Mouse (Mus musculus): ENCODE measurements around the gene Oaf. TPM values are rescaled to one million over a fixed set of nuclear protein-coding genes. Genes with fewer than 3 reads are reported as not detected.

Gene Oaf
- polyA plus RNA-seq, 1 experiment from 2014 or later: 67.3 TPM

DNA sequence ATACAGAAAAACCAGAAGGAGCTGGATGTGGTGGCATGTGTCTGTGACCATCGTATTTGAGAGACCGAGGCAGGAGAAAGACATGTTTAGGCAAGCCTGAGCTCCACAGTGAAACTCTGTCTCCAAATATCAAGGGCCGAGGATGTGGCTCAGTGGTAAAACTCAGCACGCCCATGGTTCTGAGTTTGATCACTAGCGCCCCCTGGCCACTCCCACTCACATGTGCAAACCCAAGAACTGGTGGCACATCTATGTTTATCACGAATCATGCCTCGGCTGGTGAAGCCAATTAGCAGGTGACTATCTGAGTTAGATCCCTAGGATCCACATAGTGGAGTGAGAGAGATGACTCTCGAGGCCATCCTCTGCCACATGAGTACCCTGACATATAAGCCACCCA is 27.6 kb upstream of the Oaf start:
- ATAC-seq (ENCODE audit: insufficient read depth, low FRiP score, low TSS enrichment) (no peak), DNase-seq (ENCODE audit: low spot score) (no peak)
- Histone ChIP-seq H3K4me2 (ENCODE audit: low read depth) (no peak overlapping the region), H3K36me3 (ENCODE audit: control insufficient read depth, insufficient read depth, low read length) (no peaks in the 10 kb centered on the region), H3K4me1 (ENCODE audit: control insufficient read depth, insufficient read depth, low read length) (peaks cover 9% of the 10 kb centered on the region), H3K27ac (ENCODE audit: low read depth, low read length) (no peak overlapping the region), H3K9ac (ENCODE audit: low read length) (no peak overlapping the region), H3K27me3 (ENCODE audit: control insufficient read depth, insufficient read depth, low read length) (peaks cover 17% of the 10 kb centered on the region), H3K9me3 (ENCODE audit: control insufficient read depth, low read length) (no peaks in the 10 kb centered on the region), H3K4me3 (ENCODE audit: low read depth, low read length) (no peak overlapping the region)
- 76% methylated on average over 8 of the region's 8 CpGs for WGBS

DNA sequence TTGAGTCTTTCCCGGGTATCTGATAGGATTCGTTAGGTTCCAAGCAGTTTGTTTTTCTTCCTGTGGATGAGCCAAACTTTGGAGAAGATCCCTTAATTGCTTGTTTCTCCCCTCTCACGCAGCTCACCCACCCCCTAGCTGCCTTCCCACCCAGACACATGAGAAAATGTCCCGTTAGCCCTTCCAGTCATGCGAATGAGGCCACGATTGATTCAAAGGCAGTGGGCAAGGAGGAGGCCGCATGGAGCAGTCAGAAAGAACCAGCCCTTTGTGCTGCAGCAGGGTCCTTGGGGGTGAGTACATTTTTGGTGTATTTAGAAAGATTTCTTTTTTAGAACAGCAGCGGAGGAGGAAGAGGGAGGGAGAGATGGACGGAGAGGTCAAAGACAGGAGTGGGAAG is 25.5 kb upstream of the Oaf start:
- Histone ChIP-seq H3K9ac (ENCODE audit: low read length) (no peak overlapping the region), H3K4me3 (ENCODE audit: low read depth, low read length) (no peak overlapping the region), H3K36me3 (ENCODE audit: control insufficient read depth, insufficient read depth, low read length) (no peaks in the 10 kb centered on the region), H3K4me1 (ENCODE audit: control insufficient read depth, insufficient read depth, low read length) (peaks cover 11% of the 10 kb centered on the region), H3K9me3 (ENCODE audit: control insufficient read depth, low read length) (no peaks in the 10 kb centered on the region), H3K27me3 (ENCODE audit: control insufficient read depth, insufficient read depth, low read length) (peaks cover 3% of the 10 kb centered on the region), H3K27ac (ENCODE audit: low read depth, low read length) (no peak overlapping the region), H3K4me2 (ENCODE audit: low read depth) (no peak overlapping the region)
- DNase-seq (ENCODE audit: low spot score) (no peak), ATAC-seq (ENCODE audit: insufficient read depth, low FRiP score, low TSS enrichment) (no peak)
- WGBS: 53% methylated on average over 9 of the region's 9 CpGs

DNA sequence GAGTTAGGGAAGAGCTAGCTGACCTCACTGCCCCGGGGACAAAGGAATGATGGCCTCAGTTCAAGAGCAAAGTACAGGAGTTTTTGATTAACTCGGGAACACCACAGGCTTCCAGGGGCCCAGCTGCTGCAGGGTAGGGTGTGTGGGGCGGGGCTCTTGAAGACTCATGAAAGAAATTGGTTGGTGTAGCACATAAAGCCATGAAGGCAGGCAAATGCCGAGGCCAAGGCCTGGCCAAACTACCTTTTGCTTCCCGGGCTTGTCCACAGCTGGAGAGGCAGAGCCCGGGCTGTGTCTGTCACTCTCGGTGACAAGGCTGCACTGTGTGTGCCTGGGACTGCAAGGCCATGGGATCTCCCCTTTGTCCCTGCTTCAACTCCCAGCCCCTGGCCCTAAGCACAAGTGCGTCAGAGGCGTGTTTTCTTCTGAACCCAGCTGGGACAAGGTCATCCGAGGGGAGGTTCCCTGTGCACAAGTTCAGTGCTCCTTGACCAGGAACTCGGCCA is 24.3 kb upstream of the Oaf start:
- no peaks in the 10 kb centered on the region for H3K9me3 ChIP-seq (ENCODE audit: control insufficient read depth, low read length)
- DNase-seq (ENCODE audit: low spot score) (peak; percentile 53), ATAC-seq (ENCODE audit: insufficient read depth, low FRiP score, low TSS enrichment) (no peak)
- H3K27me3 ChIP-seq (ENCODE audit: control insufficient read depth, insufficient read depth, low read length): no peaks in the 10 kb centered on the region
- no peak overlapping the region for H3K4me2 ChIP-seq (ENCODE audit: low read depth)
- H3K4me1 ChIP-seq (ENCODE audit: control insufficient read depth, insufficient read depth, low read length): peaks cover 11% of the 10 kb centered on the region
- H3K36me3 ChIP-seq (ENCODE audit: control insufficient read depth, insufficient read depth, low read length): no peaks in the 10 kb centered on the region
- H3K4me3 ChIP-seq (ENCODE audit: low read depth, low read length): no peak overlapping the region
- peak overlapping the region; percentile 65 for H3K27ac ChIP-seq (ENCODE audit: low read depth, low read length)
- 12% methylated on average over 11 of the region's 11 CpGs for WGBS
- no peak overlapping the region for H3K9ac ChIP-seq (ENCODE audit: low read length)

DNA sequence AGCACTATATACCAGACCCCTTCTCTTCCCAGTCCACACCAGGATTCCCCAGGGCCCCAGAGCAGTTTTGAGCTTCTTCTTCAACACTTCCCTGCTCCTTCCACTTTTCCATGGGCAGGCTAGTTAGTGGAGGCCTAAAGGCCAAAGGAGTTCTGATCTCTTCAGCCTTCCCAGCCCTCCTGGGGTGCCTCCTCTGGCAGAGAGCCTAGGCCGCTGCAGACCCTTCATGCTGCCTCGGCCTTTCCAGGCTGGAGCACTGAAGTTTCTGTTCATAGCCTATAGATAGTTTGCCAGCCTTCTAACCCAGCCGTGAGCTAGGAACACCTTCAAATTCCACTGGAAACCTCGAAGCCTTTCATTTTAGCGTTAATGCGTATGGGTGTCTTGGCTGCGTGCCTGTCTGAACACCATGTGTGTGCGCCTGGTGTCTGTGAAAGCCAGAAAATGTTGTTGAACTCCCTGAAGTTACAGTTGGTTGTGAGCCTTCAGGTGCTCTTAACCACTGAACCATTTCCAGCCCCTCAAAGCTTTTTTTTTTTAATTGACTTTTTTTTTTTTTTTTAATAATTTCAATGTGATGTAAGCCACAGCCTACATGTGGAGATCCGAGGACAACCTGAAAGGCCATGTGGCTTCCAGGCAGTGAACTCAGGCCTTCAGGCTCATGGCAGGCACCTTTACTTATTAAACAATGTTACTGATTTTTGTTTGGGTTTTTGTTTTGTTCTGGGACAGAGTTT is 23.3 kb upstream of the Oaf start:
- no peaks in the 10 kb centered on the region for H3K27me3 ChIP-seq (ENCODE audit: control insufficient read depth, insufficient read depth, low read length)

DNA sequence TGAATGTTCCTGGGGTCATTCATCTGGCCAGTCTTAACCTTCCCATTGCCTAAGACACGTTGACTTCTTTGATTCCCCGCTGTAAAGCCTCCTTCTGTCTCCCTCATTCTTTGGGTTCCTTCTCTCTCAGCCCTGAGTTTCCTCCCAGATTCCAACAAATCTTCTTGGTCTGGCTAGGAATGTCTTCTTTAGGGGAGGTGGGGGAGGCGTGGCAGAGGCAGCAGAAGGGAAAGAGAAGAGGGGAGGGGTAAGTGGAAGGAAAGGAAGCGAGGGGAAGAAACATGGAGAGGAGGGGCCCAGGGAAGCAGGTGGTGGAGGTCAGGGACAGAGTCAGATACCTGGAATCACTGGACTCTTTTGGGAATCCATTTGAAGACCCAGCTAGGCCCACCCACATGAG is 22.7 kb upstream of the Oaf start:
- H3K9ac ChIP-seq (ENCODE audit: low read length): no peak overlapping the region; the same call in 1 of the 2 replicates
- no peak overlapping the region for H3K4me3 ChIP-seq (ENCODE audit: low read depth, low read length)
- H3K27ac ChIP-seq (ENCODE audit: low read depth, low read length): no peak overlapping the region
- H3K9me3 ChIP-seq (ENCODE audit: control insufficient read depth, low read length): no peaks in the 10 kb centered on the region
- DNase-seq (ENCODE audit: low spot score) (no peak), ATAC-seq (ENCODE audit: insufficient read depth, low FRiP score, low TSS enrichment) (no peak)
- H3K36me3 ChIP-seq (ENCODE audit: control insufficient read depth, insufficient read depth, low read length): no peaks in the 10 kb centered on the region
- H3K4me2 ChIP-seq (ENCODE audit: low read depth): no peak overlapping the region
- peaks cover 11% of the 10 kb centered on the region for H3K4me1 ChIP-seq (ENCODE audit: control insufficient read depth, insufficient read depth, low read length)
- no peaks in the 10 kb centered on the region for H3K27me3 ChIP-seq (ENCODE audit: control insufficient read depth, insufficient read depth, low read length)
- WGBS: 52% methylated on average over 4 of the region's 4 CpGs

More for the DNA sequence above, 23.3 kb upstream of the Oaf start:
- no peak overlapping the region for H3K27ac ChIP-seq (ENCODE audit: low read depth, low read length)
- DNase-seq (ENCODE audit: low spot score) (no peak), ATAC-seq (ENCODE audit: insufficient read depth, low FRiP score, low TSS enrichment) (no peak)
- H3K4me2 ChIP-seq (ENCODE audit: low read depth): no peak overlapping the region
- H3K9me3 ChIP-seq (ENCODE audit: control insufficient read depth, low read length): no peaks in the 10 kb centered on the region
- WGBS: 72% methylated on average over 9 of the region's 9 CpGs
- H3K36me3 ChIP-seq (ENCODE audit: control insufficient read depth, insufficient read depth, low read length): no peaks in the 10 kb centered on the region
- H3K4me1 ChIP-seq (ENCODE audit: control insufficient read depth, insufficient read depth, low read length): peaks cover 11% of the 10 kb centered on the region
- no peak overlapping the region for H3K4me3 ChIP-seq (ENCODE audit: low read depth, low read length)
- no peak overlapping the region for H3K9ac ChIP-seq (ENCODE audit: low read length)

DNA sequence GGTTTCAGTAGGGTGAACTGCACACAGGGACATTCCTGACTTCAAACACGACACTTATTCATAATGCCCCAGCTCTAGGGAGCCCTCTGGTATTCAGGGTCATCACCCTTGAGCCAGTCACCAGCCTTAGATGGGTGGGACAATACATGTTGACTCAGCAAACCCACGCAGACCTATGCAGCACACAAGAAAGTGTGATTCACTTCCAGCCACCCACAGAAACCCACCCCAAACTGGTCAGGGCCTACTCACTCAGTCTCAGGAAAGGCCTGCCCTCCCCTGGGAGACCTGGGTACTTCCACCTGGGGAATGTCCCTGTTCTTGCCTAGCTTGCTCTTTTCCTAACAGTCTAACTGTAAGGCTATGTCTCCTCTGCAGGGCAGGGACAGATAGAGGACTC is 22.2 kb upstream of the Oaf start:
- Histone ChIP-seq H3K4me2 (ENCODE audit: low read depth) (no peak overlapping the region), H3K4me3 (ENCODE audit: low read depth, low read length) (no peak overlapping the region), H3K9me3 (ENCODE audit: control insufficient read depth, low read length) (no peaks in the 10 kb centered on the region), H3K4me1 (ENCODE audit: control insufficient read depth, insufficient read depth, low read length) (peaks cover 11% of the 10 kb centered on the region), H3K36me3 (ENCODE audit: control insufficient read depth, insufficient read depth, low read length) (no peaks in the 10 kb centered on the region), H3K27me3 (ENCODE audit: control insufficient read depth, insufficient read depth, low read length) (no peaks in the 10 kb centered on the region), H3K27ac (ENCODE audit: low read depth, low read length) (peak overlapping the region; percentile 23; the same call in 1 of the 2 replicates), H3K9ac (ENCODE audit: low read length) (no peak overlapping the region)
- DNase-seq (ENCODE audit: low spot score) (no peak), ATAC-seq (ENCODE audit: insufficient read depth, low FRiP score, low TSS enrichment) (no peak)
- WGBS: 26% methylated on average over 2 of the region's 2 CpGs

DNA sequence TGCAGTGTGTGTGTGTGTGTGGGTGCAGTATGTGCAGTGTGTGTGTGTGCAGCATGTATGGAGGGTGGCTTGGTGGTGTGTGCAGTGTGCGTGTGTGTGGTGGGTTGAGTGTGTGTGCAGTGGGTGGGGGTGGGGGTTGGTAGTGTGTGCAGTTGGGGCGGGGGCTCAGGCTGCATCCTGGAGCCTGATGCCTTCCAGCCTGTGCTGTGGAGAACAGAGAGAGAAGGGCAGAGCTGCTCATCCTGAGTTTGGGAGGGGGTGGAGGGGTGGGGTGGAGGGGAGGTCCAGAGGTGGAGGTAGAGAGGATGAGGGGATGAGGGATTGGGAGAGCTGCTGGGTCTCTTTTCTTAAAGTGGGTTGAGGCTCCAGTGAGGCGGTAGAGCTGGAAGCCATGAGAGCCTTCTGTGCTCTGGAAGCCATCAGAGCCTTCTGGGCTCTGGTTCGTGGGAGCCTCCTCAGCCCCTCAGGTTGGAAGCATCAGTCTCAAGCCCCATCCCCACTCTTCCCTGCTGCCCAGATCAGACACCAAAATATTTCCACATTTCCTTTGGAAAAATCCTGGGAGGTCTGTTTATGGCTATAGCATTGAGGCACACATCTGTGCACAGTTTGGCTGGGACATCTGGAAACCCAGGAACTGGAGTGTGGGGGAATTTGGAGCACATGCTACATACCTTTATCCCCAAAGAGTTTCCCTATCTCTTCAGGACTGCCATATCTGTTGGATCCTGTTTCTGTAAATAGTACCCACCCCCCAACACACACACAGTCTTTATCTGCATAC is 21.6 kb upstream of the Oaf start:
- DNase-seq (ENCODE audit: low spot score) (peak; percentile 38), ATAC-seq (ENCODE audit: insufficient read depth, low FRiP score, low TSS enrichment) (no peak)
- Histone ChIP-seq H3K9me3 (ENCODE audit: control insufficient read depth, low read length) (no peaks in the 10 kb centered on the region), H3K9ac (ENCODE audit: low read length) (no peak overlapping the region), H3K4me2 (ENCODE audit: low read depth) (no peak overlapping the region), H3K4me1 (ENCODE audit: control insufficient read depth, insufficient read depth, low read length) (peaks cover 11% of the 10 kb centered on the region), H3K4me3 (ENCODE audit: low read depth, low read length) (no peak overlapping the region), H3K27me3 (ENCODE audit: control insufficient read depth, insufficient read depth, low read length) (no peaks in the 10 kb centered on the region), H3K27ac (ENCODE audit: low read depth, low read length) (peak overlapping the region; percentile 53), H3K36me3 (ENCODE audit: control insufficient read depth, insufficient read depth, low read length) (no peaks in the 10 kb centered on the region)
- 60% methylated on average over 3 of the region's 4 CpGs for WGBS

DNA sequence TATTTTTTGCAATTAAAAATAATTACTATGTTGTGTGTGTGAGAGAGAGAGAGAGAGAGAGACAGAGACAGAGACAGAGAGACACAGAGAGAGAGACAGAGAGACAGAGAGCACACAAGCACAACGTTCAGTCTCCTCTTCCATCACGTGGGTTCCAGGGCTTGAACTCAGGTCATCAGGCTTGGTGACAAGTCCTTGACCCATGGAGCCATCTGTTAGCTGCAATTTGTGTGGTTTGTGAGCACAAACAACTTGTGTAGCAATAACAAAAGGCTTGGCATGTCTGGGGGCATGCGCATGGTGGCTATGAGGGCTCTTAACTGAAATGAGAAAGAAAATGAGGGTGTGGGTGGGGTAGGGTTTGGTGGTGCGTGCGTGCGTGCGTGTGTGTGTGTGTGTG is 20.9 kb upstream of the Oaf start:
- ATAC-seq (ENCODE audit: insufficient read depth, low FRiP score, low TSS enrichment) (no peak), DNase-seq (ENCODE audit: low spot score) (no peak)
- WGBS: 77% methylated on average over 6 of the region's 7 CpGs
- Histone ChIP-seq H3K27ac (ENCODE audit: low read depth, low read length) (peak overlapping the region; percentile 53), H3K9ac (ENCODE audit: low read length) (no peak overlapping the region), H3K4me3 (ENCODE audit: low read depth, low read length) (no peak overlapping the region), H3K27me3 (ENCODE audit: control insufficient read depth, insufficient read depth, low read length) (no peaks in the 10 kb centered on the region), H3K4me1 (ENCODE audit: control insufficient read depth, insufficient read depth, low read length) (peaks cover 13% of the 10 kb centered on the region), H3K9me3 (ENCODE audit: control insufficient read depth, low read length) (no peaks in the 10 kb centered on the region), H3K4me2 (ENCODE audit: low read depth) (no peak overlapping the region), H3K36me3 (ENCODE audit: control insufficient read depth, insufficient read depth, low read length) (no peaks in the 10 kb centered on the region)

Measured in neural tube, embryonic 11.5 days (tissue).